Mouse (Mus musculus): ENCODE results near the gene 4921536K21Rik.

4921536K21Rik gene

GRCm38 (mm10) chr11:3894406-3895281 is at the start of gene 4921536K21Rik, which contains the start of gene Dusp18:
4921536K21Rik (minus strand) TSS chr11:3895098.
Dusp18 (plus strand) TSS chr11:3895240.
- peak; percentile 98 for DNase-seq (ENCODE audit: low read depth, low spot score)

- DNase-seq (ENCODE audit: low read depth, low spot score), result no peak
Measured at GRCm38 (mm10) chr11:3941371-3941770, 46.5 kb upstream of the 4921536K21Rik start.

GRCm38 (mm10) chr11:3937321-3937874 is 42.5 kb upstream of the 4921536K21Rik start:
- peak; percentile 17 for DNase-seq (ENCODE audit: low read depth, low spot score)

GRCm38 (mm10) chr11:3936318-3936717 is 41.4 kb upstream of the 4921536K21Rik start:
- DNase-seq (ENCODE audit: low read depth, low spot score), result no peak

- no peak for DNase-seq (ENCODE audit: low read depth, low spot score)
Measured at GRCm38 (mm10) chr11:3935135-3935534, 40.2 kb upstream of the 4921536K21Rik start.

GRCm38 (mm10) chr11:3933756-3934285 is 38.9 kb upstream of the 4921536K21Rik start:
- DNase-seq (ENCODE audit: low read depth, low spot score), result no peak

- peak; percentile 94 for DNase-seq (ENCODE audit: low read depth, low spot score)
Measured at GRCm38 (mm10) chr11:3931511-3932211, 36.8 kb upstream of the 4921536K21Rik start, which contains the start of gene Tcn2. Tcn2 (minus strand) TSS chr11:3932159.

- DNase-seq (ENCODE audit: low read depth, low spot score), result no peak
Measured at GRCm38 (mm10) chr11:3930931-3931330, 36.0 kb upstream of the 4921536K21Rik start.

- DNase-seq (ENCODE audit: low read depth, low spot score), result no peak
Measured at GRCm38 (mm10) chr11:3930019-3930418, 35.1 kb upstream of the 4921536K21Rik start.

GRCm38 (mm10) chr11:3925916-3926315 is 31.0 kb upstream of the 4921536K21Rik start:
- DNase-seq (ENCODE audit: low read depth, low spot score), result no peak

GRCm38 (mm10) chr11:3922731-3923130 is 27.8 kb upstream of the 4921536K21Rik start:
- no peak for DNase-seq (ENCODE audit: low read depth, low spot score)

GRCm38 (mm10) chr11:3922115-3922514 is 27.2 kb upstream of the 4921536K21Rik start:
- no peak for DNase-seq (ENCODE audit: low read depth, low spot score)

- DNase-seq (ENCODE audit: low read depth, low spot score), result peak; percentile 80
Measured at GRCm38 (mm10) chr11:3921281-3921850, 26.5 kb upstream of the 4921536K21Rik start.

GRCm38 (mm10) chr11:3920476-3920875 is 25.6 kb upstream of the 4921536K21Rik start:
- no peak for DNase-seq (ENCODE audit: low read depth, low spot score)

- DNase-seq (ENCODE audit: low read depth, low spot score), result peak; percentile 46
Measured at GRCm38 (mm10) chr11:3918738-3919137, 23.8 kb upstream of the 4921536K21Rik start.

GRCm38 (mm10) chr11:3914109-3914840 is 19.4 kb upstream of the 4921536K21Rik start, which contains the start of gene Slc35e4:
Slc35e4 (minus strand) TSS chr11:3914664.
- DNase-seq (ENCODE audit: low read depth, low spot score), result peak; percentile 91

- peak; percentile 91 for DNase-seq (ENCODE audit: low read depth, low spot score)
Measured at GRCm38 (mm10) chr11:3913316-3914108, 18.6 kb upstream of the 4921536K21Rik start.

GRCm38 (mm10) chr11:3912875-3913271 is 18.0 kb upstream of the 4921536K21Rik start:
- DNase-seq (ENCODE audit: low read depth, low spot score), result peak; percentile 37

- DNase-seq (ENCODE audit: low read depth, low spot score), result peak; percentile 13
Measured at GRCm38 (mm10) chr11:3912100-3912874, 17.4 kb upstream of the 4921536K21Rik start.

Measured in ZHBTc4 (cell line).